Mouse (Mus musculus): Measurements from ENCODE around the gene Runx1.

GRCm38 (mm10) chr16:92555051-92555450, 270.9 kb downstream of the Runx1 start:
- TF ChIP-seq POLR2A (IDR thresholded peaks at IDR 0.05; ENCODE audit: control insufficient read depth, low read depth, low read length) (no peak), CTCF (IDR thresholded peaks at IDR 0.05; ENCODE audit: control insufficient read depth, insufficient read depth, insufficient replicate concordance, low read depth, low read length) (no peak)
